Mouse (Mus musculus) limb, embryonic 13.5 days (tissue): Measurements from ENCODE around the gene Serinc3. TPM values are rescaled to one million over a fixed set of nuclear protein-coding genes. Genes with fewer than 3 reads are reported as not detected.

Source experiments
- ATAC-seq: fragments of 200-750 bp; cut with Nextera tagmentation; 2 replicates; pipeline ENCODE4 v1.8.0; 2017; ENCODE audit warnings: low read depth, moderate number of reproducible peaks, moderate TSS enrichment; ENCODE audit not compliant: low FRiP score
- H3K27ac ChIP-seq: fragments of 300-500 bp; sonication (generic); 2 replicates; pipeline ENCODE4 v1.5.1; 2015; ENCODE audit warnings: inconsistent platforms, mild to moderate bottlenecking, moderate library complexity
- H3K27me3 ChIP-seq: fragments of 300-500 bp; sonication (generic); 2 replicates; pipeline ENCODE4 v1.6.1; 2015; ENCODE audit warnings: mild to moderate bottlenecking, inconsistent platforms
- H3K36me3 ChIP-seq: fragments of 300-500 bp; sonication (generic); 2 replicates; pipeline ENCODE4 v1.6.1; 2015; ENCODE audit warnings: inconsistent platforms, mild to moderate bottlenecking, moderate library complexity
- H3K4me1 ChIP-seq: fragments of 300-500 bp; sonication (generic); 2 replicates; pipeline ENCODE4 v1.6.1; 2015; ENCODE audit warnings: inconsistent platforms
- H3K4me2 ChIP-seq: fragments of 300-500 bp; sonication (generic); replicated peaks from 2 replicates; pipeline ENCODE4 v1.6.1; 2015; ENCODE audit warnings: inconsistent platforms, mild to moderate bottlenecking, moderate library complexity
- H3K4me3 ChIP-seq: fragments of 300-500 bp; sonication (generic); 2 replicates; pipeline ENCODE4 v1.5.1; 2015; ENCODE audit warnings: moderate library complexity, mild to moderate bottlenecking, inconsistent platforms
- H3K9ac ChIP-seq: fragments of 300-500 bp; sonication (generic); 2 replicates; pipeline ENCODE4 v1.6.1; 2015; ENCODE audit warnings: mild to moderate bottlenecking, inconsistent platforms
- H3K9me3 ChIP-seq: fragments of 300-500 bp; sonication (generic); 2 replicates; pipeline ENCODE4 v1.6.1; 2016; ENCODE audit warnings: inconsistent platforms
- WGBS: fragments of 180-500 bp; shearing (Covaris S2); methylation state at CpG from one replicate; pipeline ENCODE4 v1.1.7; 2015; 5-methylcytosine and 5-hydroxymethylcytosine counted together
- polyA plus RNA-seq: library from polyadenylated mRNA; unstranded; fragments of >200 nt; fragmentation: Nextera tagmentation; extraction: Ambion mirVana; gene quantifications from 2 replicates; pipeline ENCODE4 v1.2.1, GENCODE M21; 2015

Serinc3 gene
- polyA plus RNA-seq, 1 experiment from 2014 or later: 31.2 TPM

DNA sequence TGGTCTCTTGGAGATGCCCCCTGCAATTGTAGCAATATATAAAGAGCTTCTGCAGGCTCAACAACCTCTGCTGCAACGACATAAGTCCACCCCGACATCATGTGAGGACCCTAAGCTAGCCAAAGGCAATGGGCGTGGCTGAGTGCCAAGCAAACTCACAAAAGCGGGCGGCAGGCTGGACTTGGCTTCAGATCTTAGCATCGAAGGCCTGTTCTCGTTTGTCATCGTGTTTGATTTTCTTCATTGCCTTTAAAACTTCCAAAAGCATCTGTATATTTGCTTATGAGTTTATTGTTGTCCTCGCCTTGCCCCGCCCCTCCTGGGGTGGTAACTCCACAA lies 60.9 kb downstream of the Serinc3 start:
- H3K36me3 ChIP-seq: no peaks in the 10 kb centered on the region
- no peak overlapping the region for H3K9ac ChIP-seq
- no peaks in the 10 kb centered on the region for H3K27me3 ChIP-seq
- ATAC-seq: no peak
- no peak overlapping the region for H3K4me2 ChIP-seq
- no peak overlapping the region for H3K4me3 ChIP-seq
- H3K4me1 ChIP-seq: no peaks in the 10 kb centered on the region
- H3K9me3 ChIP-seq: no peaks in the 10 kb centered on the region
- WGBS: 81% methylated on average over 10 of the region's 10 CpGs
- no peak overlapping the region for H3K27ac ChIP-seq

DNA sequence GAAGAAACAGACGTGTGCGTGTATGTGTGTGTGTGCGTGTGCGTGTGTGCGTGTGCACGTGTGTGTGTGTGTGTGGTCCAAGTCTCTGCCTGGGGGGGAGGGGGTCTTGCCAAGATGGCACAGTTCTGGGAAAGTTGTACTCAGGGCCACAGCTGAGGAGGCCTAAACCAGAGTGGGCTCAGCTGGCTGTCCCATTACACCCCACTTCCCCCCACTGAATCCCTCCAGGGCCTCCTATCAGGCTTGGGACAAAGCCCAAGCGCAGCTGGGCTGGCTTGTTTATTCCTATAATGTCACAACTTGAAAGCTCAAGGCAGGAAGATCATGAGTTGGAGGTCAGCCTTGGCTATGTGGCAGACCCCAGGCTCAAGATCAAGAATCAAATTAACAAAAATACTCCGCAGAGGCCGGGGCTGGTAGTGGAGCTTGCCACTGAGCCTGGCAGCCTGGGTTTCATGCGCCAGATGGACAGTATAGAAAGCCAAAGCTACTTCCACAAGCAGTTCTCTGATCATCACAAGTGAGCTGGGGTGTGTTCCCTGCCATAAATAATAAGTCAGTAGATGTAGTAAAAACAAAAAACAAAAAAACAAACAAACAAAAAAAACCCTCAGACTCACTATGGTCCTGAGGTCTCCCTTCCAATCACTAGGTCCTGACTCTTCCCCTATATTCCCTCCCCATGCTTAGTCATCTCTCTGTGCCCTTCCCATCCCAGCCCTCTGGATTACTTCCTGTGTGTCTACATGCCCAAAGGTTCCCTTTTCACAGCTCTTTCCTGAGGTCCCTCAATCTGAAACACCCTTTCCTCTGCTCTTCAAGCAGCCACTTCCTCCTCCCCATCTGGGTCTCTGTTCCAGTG lies 61.5 kb downstream of the Serinc3 start:
- 94% methylated on average over 10 of the region's 10 CpGs for WGBS
- Histone ChIP-seq H3K9ac (no peak overlapping the region), H3K36me3 (no peaks in the 10 kb centered on the region), H3K4me2 (no peak overlapping the region), H3K27me3 (no peaks in the 10 kb centered on the region), H3K9me3 (no peaks in the 10 kb centered on the region), H3K27ac (no peak overlapping the region), H3K4me3 (no peak overlapping the region), H3K4me1 (no peaks in the 10 kb centered on the region)
- ATAC-seq: no peak

DNA sequence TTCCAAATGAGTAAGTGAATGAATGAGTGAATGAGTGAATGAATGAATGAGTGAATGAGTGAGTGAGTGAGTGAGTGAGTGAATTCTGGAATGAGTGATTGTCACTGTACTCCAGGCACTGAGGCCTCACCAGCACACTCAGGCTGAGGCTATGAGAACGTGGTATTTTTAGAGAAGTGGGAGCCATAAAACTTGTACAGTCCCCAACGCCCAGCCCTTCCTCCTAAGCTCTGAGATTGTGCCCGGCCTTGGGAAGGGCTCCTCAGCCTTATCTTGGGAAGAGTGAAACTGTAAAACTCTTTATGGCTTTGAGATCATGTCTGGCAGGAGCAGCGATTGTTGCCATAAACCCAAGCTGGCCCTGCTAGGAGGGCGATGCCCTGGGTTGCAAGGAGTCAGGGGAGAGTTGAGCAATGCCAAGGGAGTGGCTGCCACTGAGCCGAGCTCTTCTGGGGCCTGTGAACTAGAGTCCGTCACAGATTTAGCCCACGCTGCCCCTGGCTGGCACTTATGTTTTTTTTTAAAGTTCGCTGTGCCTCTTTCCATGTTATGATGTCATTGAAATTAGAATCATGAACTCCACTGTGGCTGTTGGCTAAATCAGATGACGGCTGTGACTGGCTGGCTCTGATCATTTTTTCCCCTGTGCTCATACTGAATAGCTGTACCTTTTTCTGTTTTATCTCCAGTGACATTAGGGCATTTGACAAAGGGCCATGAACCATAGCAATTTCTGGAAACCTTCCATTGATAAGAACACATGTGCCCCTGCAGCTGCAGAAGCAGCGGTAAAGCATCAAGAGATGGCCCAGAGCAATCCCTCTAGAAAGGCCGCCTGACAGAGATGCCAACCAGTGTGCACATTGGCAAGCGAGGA lies 64.6 kb downstream of the Serinc3 start:
- no peaks in the 10 kb centered on the region for H3K9me3 ChIP-seq
- H3K9ac ChIP-seq: no peak overlapping the region
- no peaks in the 10 kb centered on the region for H3K27me3 ChIP-seq
- H3K4me1 ChIP-seq: no peaks in the 10 kb centered on the region
- ATAC-seq: no peak
- H3K27ac ChIP-seq: no peak overlapping the region
- WGBS: 66% methylated on average over 13 of the region's 13 CpGs
- no peaks in the 10 kb centered on the region for H3K36me3 ChIP-seq
- no peak overlapping the region for H3K4me2 ChIP-seq
- H3K4me3 ChIP-seq: no peak overlapping the region

DNA sequence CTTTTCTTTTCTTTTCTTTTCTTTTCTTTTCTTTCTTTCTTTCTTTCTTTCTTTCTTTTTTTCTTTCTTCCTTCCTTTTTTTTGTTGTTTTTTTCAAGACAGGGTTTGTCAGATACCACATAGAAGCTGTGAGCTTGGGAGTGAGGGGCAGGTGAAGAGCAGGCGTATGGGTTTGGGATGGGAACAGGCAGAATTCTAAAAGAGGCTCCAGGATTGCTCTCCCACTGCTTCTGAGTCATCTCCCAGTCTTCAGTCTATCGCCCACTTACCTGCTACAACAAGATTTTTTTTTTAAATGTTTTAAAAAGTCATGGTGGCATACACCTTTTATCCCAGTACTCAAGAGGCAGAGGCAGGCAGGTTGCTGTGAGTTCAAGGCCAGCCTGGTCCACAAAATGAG lies 66.9 kb downstream of the Serinc3 start:
- 82% methylated on average over 2 of the region's 2 CpGs for WGBS
- no peaks in the 10 kb centered on the region for H3K36me3 ChIP-seq
- H3K9me3 ChIP-seq: no peaks in the 10 kb centered on the region
- H3K4me3 ChIP-seq: no peak overlapping the region
- H3K27ac ChIP-seq: no peak overlapping the region
- H3K4me2 ChIP-seq: no peak overlapping the region
- ATAC-seq: no peak
- no peaks in the 10 kb centered on the region for H3K27me3 ChIP-seq
- no peak overlapping the region for H3K9ac ChIP-seq
- no peaks in the 10 kb centered on the region for H3K4me1 ChIP-seq

DNA sequence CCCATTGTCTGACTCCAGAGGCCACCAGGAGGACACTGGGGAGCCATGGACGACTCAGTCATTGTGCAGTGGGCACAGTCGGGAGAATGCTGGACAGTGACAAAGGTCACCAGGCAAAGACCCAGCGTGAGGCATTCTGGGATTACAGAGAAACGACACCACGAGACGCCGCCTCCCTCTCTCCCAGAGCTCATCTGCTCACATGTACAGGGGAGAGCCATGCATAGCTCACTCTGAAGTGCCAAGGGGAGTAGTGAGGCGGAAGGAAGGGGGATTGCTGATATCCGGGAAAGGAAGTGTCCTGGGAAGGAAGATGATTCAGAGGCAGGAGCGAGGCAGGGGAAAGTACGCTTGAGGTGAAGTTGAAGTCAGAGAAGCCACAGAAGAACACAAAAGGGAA lies 69.7 kb downstream of the Serinc3 start:
- no peak overlapping the region for H3K4me3 ChIP-seq
- no peaks in the 10 kb centered on the region for H3K9me3 ChIP-seq
- no peak for ATAC-seq
- no peak overlapping the region for H3K4me2 ChIP-seq
- H3K36me3 ChIP-seq: no peaks in the 10 kb centered on the region
- H3K9ac ChIP-seq: no peak overlapping the region
- H3K4me1 ChIP-seq: no peaks in the 10 kb centered on the region
- no peaks in the 10 kb centered on the region for H3K27me3 ChIP-seq
- WGBS: 63% methylated on average over 11 of the region's 11 CpGs
- no peak overlapping the region for H3K27ac ChIP-seq

DNA sequence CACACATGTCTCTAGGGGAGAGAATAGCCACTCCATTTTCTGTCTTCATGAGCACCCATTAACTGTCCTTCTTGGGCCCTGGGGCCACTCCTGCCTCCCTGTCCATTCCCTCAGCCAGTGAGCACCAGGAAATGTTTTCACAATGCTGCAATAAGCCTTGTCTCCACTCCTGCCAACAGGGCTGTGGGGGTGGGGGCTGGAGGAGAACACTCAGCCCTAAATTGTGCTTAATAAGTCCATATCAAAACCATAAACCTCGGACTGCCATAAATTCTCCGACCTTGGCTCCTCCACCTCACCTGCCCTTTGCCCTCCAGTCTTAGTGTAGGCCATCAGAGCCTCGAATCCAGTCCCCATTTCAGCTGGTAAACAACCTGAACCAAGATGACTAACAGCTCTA lies 70.6 kb downstream of the Serinc3 start:
- Histone ChIP-seq H3K27me3 (no peaks in the 10 kb centered on the region), H3K4me3 (no peak overlapping the region), H3K9ac (no peak overlapping the region), H3K9me3 (no peaks in the 10 kb centered on the region), H3K27ac (no peak overlapping the region), H3K4me1 (no peaks in the 10 kb centered on the region), H3K4me2 (no peak overlapping the region), H3K36me3 (no peaks in the 10 kb centered on the region)
- ATAC-seq: no peak
- 70% methylated on average over 3 of the region's 3 CpGs for WGBS

Other genes with a start within 250 kb of the Serinc3 start
- 2.4 and 2.7 TPM in 2 replicates for gene Jph2, start 247.1 kb downstream of the Serinc3 start, polyA plus RNA-seq
- gene Oser1, start 220.4 kb downstream of the Serinc3 start, polyA plus RNA-seq: 95.8 and 96.5 TPM in 2 replicates
- 0.72 and 0.78 TPM in 2 replicates for gene Gdap1l1, start 206.7 kb downstream of the Serinc3 start, polyA plus RNA-seq
- gene Fitm2, start 172.5 kb downstream of the Serinc3 start, polyA plus RNA-seq: 10.9 and 11.3 TPM in 2 replicates
- not detected in 2 replicates for gene R3hdml, start 152.8 kb downstream of the Serinc3 start, polyA plus RNA-seq
- 0.18 TPM in 1 of 2 replicates, not detected in the other for gene Hnf4a, start 138.3 kb downstream of the Serinc3 start, polyA plus RNA-seq
- gene Ttpal, start 42.8 kb downstream of the Serinc3 start, polyA plus RNA-seq: 40.9 and 45.1 TPM in 2 replicates
- 131 and 134 TPM in 2 replicates for gene Pkig, start 13.3 kb upstream of the Serinc3 start, polyA plus RNA-seq
- gene Ada, start 105.1 kb upstream of the Serinc3 start, polyA plus RNA-seq: 9.4 and 10.9 TPM in 2 replicates
- 0.29 and 0.36 TPM in 2 replicates for gene Ccn5, start 175.7 kb upstream of the Serinc3 start, polyA plus RNA-seq
- gene Kcnk15, start 208.5 kb upstream of the Serinc3 start, polyA plus RNA-seq: not detected in 2 replicates